Mouse (Mus musculus): Measurements from ENCODE around the gene Araf. TPM values are rescaled to one million over a fixed set of nuclear protein-coding genes. Genes with fewer than 3 reads are reported as not detected.

Gene Araf
- polyA plus RNA-seq, 2 experiments = 87.1 to 196 TPM

DNA sequence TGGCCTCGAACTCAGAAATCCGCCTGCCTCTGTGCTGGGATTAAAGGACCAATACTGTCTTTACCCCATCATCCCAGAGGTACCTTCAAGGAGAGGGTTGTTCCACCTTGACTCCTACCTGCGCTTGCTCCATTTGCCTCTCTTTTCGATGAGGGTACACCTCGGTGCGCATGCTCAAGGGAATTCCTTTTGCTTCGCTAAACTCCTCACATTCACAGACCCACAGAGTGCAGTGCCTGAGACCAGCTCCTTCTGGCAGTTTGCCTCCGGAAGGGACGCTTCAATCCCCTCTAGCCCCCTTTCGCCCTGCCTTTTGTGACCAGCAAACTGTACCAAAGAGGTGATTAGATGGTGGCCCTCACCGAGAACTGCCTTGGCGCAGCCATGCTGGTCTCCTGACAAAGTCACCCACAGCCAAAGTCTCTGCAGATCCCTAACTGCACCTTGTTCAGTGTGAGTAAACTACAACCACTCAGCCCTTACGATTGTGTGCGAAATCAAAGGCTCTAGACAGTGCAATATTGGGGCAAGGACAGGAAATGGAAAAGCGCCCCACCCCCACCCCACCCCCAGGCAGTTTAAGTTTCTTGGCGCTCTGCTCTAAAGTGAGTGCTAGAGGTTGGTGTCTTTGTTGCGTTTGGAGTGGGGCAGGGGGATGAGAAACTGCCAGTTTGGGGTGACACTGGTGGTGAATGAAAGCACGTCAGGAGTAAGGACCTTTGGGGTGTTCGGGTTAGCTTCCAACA lies 22.2 kb upstream of the Araf start:
- DNase-seq (ENCODE audit: low spot score) (no peak), ATAC-seq (ENCODE audit: low FRiP score, low read depth) (no peak)
- Histone ChIP-seq H3K27ac (replicated peaks; ENCODE audit: low read depth, low read length) (no peak overlapping the region), H3K36me3 (ENCODE audit: control insufficient read depth, insufficient read depth, low read length) (no peaks in the 10 kb centered on the region), H3K27me3 (ENCODE audit: control insufficient read depth, insufficient read depth, low read length) (no peaks in the 10 kb centered on the region), H3K4me2 (replicated peaks; ENCODE audit: low read depth, low read length, severe bottlenecking) (no peak overlapping the region), H3K9ac (ENCODE audit: low read depth, low read length, severe bottlenecking) (no peak overlapping the region), H3K9me3 (ENCODE audit: control insufficient read depth, low read length) (no peaks in the 10 kb centered on the region), H3K4me1 (ENCODE audit: control insufficient read depth, insufficient read depth, low read length) (no peaks in the 10 kb centered on the region), H3K4me3 (replicated peaks; ENCODE audit: low read length) (no peak overlapping the region)
- TF ChIP-seq POLR2A (IDR thresholded peaks at IDR 0.05; ENCODE audit: borderline replicate concordance, extremely low read depth, insufficient read depth, insufficient read length) = no peak
- 50% methylated on average over 19 of the region's 19 CpGs for WGBS

DNA sequence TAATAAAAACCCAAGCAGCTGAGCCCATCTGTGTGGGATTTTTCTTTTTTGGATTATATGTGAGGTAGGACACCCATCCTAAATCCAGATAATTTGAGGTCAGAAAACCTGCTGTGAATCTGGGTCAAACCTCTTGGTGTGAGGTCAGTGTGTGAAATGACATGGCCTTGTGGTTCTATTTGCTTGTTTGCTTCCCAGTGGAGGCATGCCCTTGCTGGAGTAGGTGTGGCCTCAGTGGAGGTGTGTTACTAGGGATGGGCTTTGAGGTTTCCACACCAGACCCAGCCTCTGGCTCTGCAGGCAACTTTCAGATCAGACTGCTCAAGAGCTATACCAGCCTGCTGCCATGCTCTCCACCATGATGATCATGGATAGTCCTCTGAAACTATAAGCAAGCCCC lies 20.0 kb upstream of the Araf start:
- H3K36me3 ChIP-seq (ENCODE audit: control insufficient read depth, insufficient read depth, low read length) = no peaks in the 10 kb centered on the region

DNA sequence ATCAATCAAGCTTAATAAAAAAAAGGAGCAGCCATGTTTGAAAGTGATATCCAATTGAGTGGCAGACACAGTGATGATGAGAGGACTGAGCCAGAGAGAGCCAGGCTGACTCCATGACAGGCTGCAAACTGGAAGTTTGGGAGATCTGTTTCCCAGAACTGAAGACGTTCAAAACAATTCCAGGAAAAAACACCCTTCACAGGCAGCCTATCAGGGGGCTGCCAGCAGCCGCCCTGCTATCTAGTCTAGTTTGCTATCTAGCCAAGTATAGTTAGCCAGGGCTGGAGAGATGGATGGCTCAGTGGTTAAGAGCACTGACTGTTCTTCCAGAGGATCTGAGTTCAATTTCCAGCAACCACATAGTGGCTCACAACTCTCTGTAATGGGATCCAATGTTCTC lies 10.3 kb upstream of the Araf start:
- no peaks in the 10 kb centered on the region for H3K4me1 ChIP-seq (ENCODE audit: control insufficient read depth, insufficient read depth, low read length)
- TF ChIP-seq POLR2A (IDR thresholded peaks at IDR 0.05; ENCODE audit: borderline replicate concordance, extremely low read depth, insufficient read depth, insufficient read length) = no peak
- H3K9me3 ChIP-seq (ENCODE audit: control insufficient read depth, low read length) = no peaks in the 10 kb centered on the region
- no peak overlapping the region for H3K4me2 ChIP-seq (replicated peaks; ENCODE audit: low read depth, low read length, severe bottlenecking)
- H3K36me3 ChIP-seq (ENCODE audit: control insufficient read depth, insufficient read depth, low read length) = no peaks in the 10 kb centered on the region
- H3K4me3 ChIP-seq (replicated peaks; ENCODE audit: low read length) = no peak overlapping the region
- no peak overlapping the region for H3K9ac ChIP-seq (ENCODE audit: low read depth, low read length, severe bottlenecking)
- DNase-seq (ENCODE audit: low spot score) (no peak), ATAC-seq (ENCODE audit: low FRiP score, low read depth) (no peak)
- no peak overlapping the region for H3K27ac ChIP-seq (replicated peaks; ENCODE audit: low read depth, low read length)
- H3K27me3 ChIP-seq (ENCODE audit: control insufficient read depth, insufficient read depth, low read length) = no peaks in the 10 kb centered on the region
- WGBS = 72% methylated on average over 2 of the region's 2 CpGs

More for the DNA sequence above, 20.0 kb upstream of the Araf start:
- Histone ChIP-seq H3K4me1 (ENCODE audit: control insufficient read depth, insufficient read depth, low read length) (no peaks in the 10 kb centered on the region), H3K4me3 (replicated peaks; ENCODE audit: low read length) (no peak overlapping the region), H3K9me3 (ENCODE audit: control insufficient read depth, low read length) (no peaks in the 10 kb centered on the region), H3K4me2 (replicated peaks; ENCODE audit: low read depth, low read length, severe bottlenecking) (no peak overlapping the region), H3K9ac (ENCODE audit: low read depth, low read length, severe bottlenecking) (no peak overlapping the region), H3K27me3 (ENCODE audit: control insufficient read depth, insufficient read depth, low read length) (no peaks in the 10 kb centered on the region), H3K27ac (replicated peaks; ENCODE audit: low read depth, low read length) (no peak overlapping the region)
- DNase-seq (ENCODE audit: low spot score) (no peak), ATAC-seq (ENCODE audit: low FRiP score, low read depth) (no peak)
- no peak for TF ChIP-seq POLR2A (IDR thresholded peaks at IDR 0.05; ENCODE audit: borderline replicate concordance, extremely low read depth, insufficient read depth, insufficient read length)

- no peak for ATAC-seq (ENCODE audit: low FRiP score, low read depth)
- Histone ChIP-seq H3K4me3 (replicated peaks; ENCODE audit: low read length) (no peak overlapping the region), H3K27me3 (ENCODE audit: control insufficient read depth, insufficient read depth, low read length) (no peaks in the 10 kb centered on the region), H3K9ac (ENCODE audit: low read depth, low read length, severe bottlenecking) (no peak overlapping the region), H3K4me2 (replicated peaks; ENCODE audit: low read depth, low read length, severe bottlenecking) (no peak overlapping the region), H3K27ac (replicated peaks; ENCODE audit: low read depth, low read length) (no peak overlapping the region), H3K4me1 (ENCODE audit: control insufficient read depth, insufficient read depth, low read length) (no peaks in the 10 kb centered on the region), H3K9me3 (ENCODE audit: control insufficient read depth, low read length) (no peaks in the 10 kb centered on the region), H3K36me3 (ENCODE audit: control insufficient read depth, insufficient read depth, low read length) (no peaks in the 10 kb centered on the region)
- WGBS = 49% methylated on average over 3 of the region's 3 CpGs
- DNase-seq (ENCODE audit: low spot score) = no peak
- TF ChIP-seq POLR2A (IDR thresholded peaks at IDR 0.05; ENCODE audit: borderline replicate concordance, extremely low read depth, insufficient read depth, insufficient read length) = no peak
These were observed 5.2 kb upstream of the Araf start for GRCm38 (mm10) chrX:20792417-20792816.

- Histone ChIP-seq H3K9me3 (ENCODE audit: control insufficient read depth, low read length) (no peaks in the 10 kb centered on the region), H3K27ac (replicated peaks; ENCODE audit: low read depth, low read length) (no peak overlapping the region), H3K36me3 (ENCODE audit: control insufficient read depth, insufficient read depth, low read length) (no peaks in the 10 kb centered on the region), H3K4me1 (ENCODE audit: control insufficient read depth, insufficient read depth, low read length) (no peaks in the 10 kb centered on the region), H3K4me3 (replicated peaks; ENCODE audit: low read length) (no peak overlapping the region), H3K27me3 (ENCODE audit: control insufficient read depth, insufficient read depth, low read length) (no peaks in the 10 kb centered on the region), H3K9ac (ENCODE audit: low read depth, low read length, severe bottlenecking) (no peak overlapping the region), H3K4me2 (replicated peaks; ENCODE audit: low read depth, low read length, severe bottlenecking) (no peak overlapping the region)
- ATAC-seq (ENCODE audit: low FRiP score, low read depth) (no peak), DNase-seq (ENCODE audit: low spot score) (no peak)
- TF ChIP-seq POLR2A (IDR thresholded peaks at IDR 0.05; ENCODE audit: borderline replicate concordance, extremely low read depth, insufficient read depth, insufficient read length) = no peak
- 59% methylated on average over 7 of the region's 7 CpGs for WGBS
These were observed 4.4 kb upstream of the Araf start for GRCm38 (mm10) chrX:20793230-20793629.

All from limb, embryonic 14.5 days (tissue).